Mouse (Mus musculus) mesoderm, embryonic 11.5 days (tissue): ENCODE results near the gene Gm2026.
"Not testable (repeated sequence)": the region's sequence is repeated elsewhere in the genome, so short reads cannot be mapped to it uniquely, and the experiment has no call there.

ENCODE experiments used
- DNase-seq: peaks from one replicate; pipeline ENCODE4 v3.0.0-alpha.2; 2012; ENCODE audit warnings: low read depth, low spot score

Gene Gm2026

DNA sequence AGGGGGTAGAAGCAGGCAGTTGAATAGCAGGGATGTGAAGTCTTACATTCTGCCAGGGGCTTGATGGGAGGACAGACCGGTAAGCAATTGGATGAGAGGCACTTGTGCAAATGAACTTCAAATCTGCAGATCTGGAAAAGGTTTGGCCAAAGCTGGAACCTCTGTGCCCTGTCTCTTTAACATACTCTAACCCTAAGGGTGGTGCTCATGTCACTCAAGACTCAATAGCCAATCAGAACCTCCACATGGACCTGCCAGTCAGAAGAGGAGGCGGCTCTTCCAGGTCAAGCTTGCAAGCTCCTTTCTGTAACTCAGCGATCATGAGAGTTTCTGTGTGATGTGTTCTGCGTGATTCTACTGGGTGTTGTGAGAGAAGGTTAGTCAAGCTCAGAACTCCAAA, at the start of gene Gm2026:
TSS of gene Gm2026 (plus strand) at position 301 of the 400 bp plus-strand sequence.
- not testable (repeated sequence) for DNase-seq

DNA sequence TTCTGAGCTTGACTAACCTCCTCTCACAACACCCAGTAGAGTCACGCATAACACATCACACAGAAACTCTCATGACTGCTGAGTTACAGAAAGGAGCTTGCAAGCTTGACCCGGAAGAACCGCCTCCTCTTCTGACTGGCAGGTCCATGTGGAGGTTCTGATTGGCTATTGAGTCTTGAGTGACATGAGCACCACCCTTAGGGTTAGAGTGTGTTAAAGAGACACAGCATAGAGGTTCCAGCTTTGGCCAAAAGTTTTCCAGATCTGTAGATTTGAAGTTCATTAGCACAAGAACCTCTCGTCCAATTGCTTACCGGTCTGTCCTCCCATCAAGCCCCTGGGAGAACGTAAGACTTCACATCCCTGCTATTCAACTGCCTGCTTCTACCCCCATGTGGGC, 34.1 kb upstream of the Gm2026 start, which contains the start of gene Zfp966:
TSS of gene Zfp966 (minus strand) at position 101 of the 400 bp plus-strand sequence.
- DNase-seq, result not testable (repeated sequence)
